Mouse (Mus musculus) T-helper 1 cell (primary cell): ENCODE results near the gene Klra7.
"Not testable (repeated sequence)": the region's sequence is repeated elsewhere in the genome, so short reads cannot be mapped to it uniquely, and the experiment has no call there.

Experiments
- in situ Hi-C: fragments of 300-600 bp; cut with MboI, MseI; formaldehyde crosslinking; loops from one replicate; pipeline ENCODE4 v1.15.1; 2025; ENCODE audit warnings: high pct_unique_total_duplicates

The Klra7 gene

DNA sequence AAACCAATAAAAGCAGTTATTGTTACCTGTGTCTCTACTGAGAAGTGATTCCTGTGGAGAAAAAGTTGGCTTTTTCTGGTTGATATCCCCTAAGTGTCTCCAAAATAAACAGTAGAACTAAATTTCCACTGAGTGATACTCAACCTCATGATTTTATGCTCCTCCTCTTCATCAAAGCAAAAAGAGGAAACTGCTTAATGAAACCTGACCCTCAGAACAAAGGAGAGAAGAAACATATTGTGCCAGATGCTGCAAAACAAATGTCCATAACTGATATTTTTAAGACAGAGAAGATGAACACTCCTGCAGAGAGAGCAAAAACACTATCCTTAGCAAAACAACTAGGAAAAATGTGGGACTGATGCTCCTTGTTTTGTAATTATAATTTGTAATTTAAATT, at the start of gene Klra7:
Gene Klra7, minus strand, starts transcription at position 101 of the 400 bp plus-strand sequence.
- in situ Hi-C loops, result no loop called here

DNA sequence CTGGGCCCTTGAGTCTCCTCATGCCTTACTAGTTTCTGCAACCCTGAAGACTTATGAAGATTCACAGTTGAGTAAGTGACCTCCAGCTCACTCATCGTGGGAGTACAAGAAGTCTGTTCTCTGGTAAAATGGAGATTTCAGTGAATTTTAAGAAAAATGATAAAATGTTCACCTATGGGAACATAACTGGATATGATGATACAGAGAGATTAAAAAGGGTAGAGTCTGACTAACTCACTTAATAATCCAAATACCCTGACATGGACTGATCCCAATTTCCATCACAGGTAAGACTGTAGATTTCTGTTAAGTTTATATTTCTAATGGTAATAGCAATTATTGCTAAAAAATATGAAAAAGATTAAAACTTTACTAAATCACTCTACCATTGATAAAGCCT, 48.7 kb upstream of the Klra7 start, which contains the start of gene Klra10:
Gene Klra10, minus strand, starts transcription at position 101 of the 400 bp plus-strand sequence.
- in situ Hi-C loops, result not testable (repeated sequence)

DNA sequence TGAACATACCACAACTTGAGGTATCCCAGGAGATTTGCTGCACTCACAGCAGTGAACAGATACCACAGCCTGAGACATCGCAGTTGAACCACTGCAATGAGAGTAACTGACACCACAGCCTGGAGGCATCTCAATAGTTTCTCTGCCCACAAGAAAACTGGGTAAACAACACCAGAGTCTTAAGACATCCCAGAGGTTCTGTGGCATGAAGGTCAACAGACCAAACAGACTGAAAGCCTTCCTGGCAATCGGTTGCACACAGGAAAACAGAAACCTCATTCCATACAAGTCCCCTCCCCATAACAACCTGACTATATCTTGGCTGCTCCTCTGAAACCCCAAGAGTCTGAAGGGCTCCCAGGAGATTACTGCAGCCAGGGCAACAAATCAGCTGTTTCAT, 22.2 kb upstream of the Klra7 start:
- in situ Hi-C loops, result no loop called here

DNA sequence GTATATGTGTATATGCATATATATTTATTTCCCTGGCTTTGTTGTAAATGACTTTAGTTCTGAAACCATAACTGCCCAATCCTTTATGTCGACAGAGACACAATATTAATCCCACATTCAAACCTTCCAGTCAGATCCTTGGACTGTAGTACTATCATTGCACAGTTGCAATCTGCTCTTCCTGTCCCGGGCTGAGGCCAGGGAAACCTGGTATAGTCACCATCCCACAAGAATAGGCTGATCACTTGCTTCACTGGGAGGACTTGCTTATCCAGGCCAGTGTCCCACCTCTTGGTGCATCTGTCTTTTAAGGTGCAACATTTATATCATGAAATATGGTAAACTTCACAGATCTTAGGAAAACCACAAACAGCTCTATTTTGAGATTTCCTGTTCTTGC, 4.4 kb upstream of the Klra7 start:
- in situ Hi-C loops, result no loop called here

DNA sequence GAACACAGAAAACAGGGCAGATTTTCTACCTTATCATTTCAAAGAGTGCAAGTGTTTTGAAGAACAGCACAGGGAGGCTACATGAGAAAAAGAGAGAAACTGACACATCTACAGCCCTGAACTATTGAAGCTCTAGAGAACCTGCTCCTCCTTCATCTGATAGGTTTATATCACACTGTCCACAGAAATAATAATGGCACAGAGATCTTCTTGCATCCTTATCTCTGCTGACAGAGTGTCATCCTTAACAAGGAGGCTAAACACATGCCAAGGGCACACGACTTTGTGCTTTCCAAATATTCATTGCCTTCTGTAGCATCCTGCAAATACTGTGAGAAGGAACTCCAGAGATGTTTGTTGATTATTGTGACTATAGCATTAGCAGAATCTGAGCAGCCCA, 3.5 kb upstream of the Klra7 start:
- in situ Hi-C loops, result no loop called here

DNA sequence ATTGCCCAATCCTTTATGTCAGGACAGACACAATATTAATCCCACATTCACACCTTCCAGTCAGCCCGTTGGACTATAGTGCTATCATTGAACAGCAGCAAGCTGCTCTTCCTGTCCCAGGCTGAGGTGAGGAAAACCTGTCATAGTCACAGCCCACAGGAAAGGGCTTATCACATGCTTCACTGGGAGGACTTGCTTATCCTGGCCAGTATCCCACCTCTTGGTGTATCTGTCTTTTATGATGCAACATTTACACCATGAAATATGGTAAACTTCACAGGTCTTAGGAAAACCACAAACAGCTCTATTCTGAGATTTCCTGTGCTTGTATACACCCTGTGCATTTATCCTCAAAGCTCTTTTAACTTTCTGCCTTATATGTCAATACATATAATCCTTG, 35.7 kb downstream of the Klra7 start:
- in situ Hi-C loops, result not testable (repeated sequence)

DNA sequence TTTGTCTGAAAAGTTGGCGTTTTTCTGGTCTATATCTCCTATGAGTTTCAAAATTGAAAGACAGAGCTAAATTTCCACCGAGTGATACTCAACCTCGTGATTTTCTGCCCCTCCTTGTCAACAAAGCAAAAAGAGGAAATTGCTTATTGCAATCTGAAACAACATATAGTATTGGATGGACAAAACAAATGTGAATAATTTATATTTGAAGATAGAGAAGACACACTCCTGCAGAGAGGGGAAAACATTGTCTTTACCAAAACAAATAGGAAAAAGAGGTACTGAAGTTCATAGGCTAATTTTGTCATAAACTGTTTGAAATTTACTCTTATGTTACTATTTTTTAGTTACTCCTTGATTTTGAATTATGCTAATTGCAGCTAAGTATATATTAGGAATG, 40.1 kb downstream of the Klra7 start, which contains the start of gene Klra9:
Gene Klra9, minus strand, starts transcription at position 101 of the 400 bp plus-strand sequence.
- in situ Hi-C loops, result not testable (repeated sequence)
